Mouse (Mus musculus) midbrain, embryonic 15.5 days (tissue): Measurements from ENCODE around the gene Tmem198. TPM values are rescaled to one million over a fixed set of nuclear protein-coding genes. Genes with fewer than 3 reads are reported as not detected.

Experiments
- ATAC-seq: fragments of 200-750 bp; cut with Nextera tagmentation; replicated peaks from 2 replicates; pipeline ENCODE4 v1.8.0; 2017; ENCODE audit warnings: moderate TSS enrichment
- H3K27ac ChIP-seq: fragments of 300-500 bp; sonication (generic); 2 replicates; pipeline ENCODE4 v1.5.1; 2015; ENCODE audit warnings: mild to moderate bottlenecking, inconsistent platforms
- H3K27me3 ChIP-seq: fragments of 300-500 bp; sonication (generic); replicated peaks from 2 replicates; pipeline ENCODE4 v1.6.1; 2015; ENCODE audit warnings: inconsistent platforms
- H3K36me3 ChIP-seq: fragments of 300-500 bp; sonication (generic); replicated peaks from 2 replicates; pipeline ENCODE4 v1.6.1; 2015; ENCODE audit warnings: inconsistent platforms
- H3K4me1 ChIP-seq: fragments of 300-500 bp; sonication (generic); 2 replicates; pipeline ENCODE4 v1.6.1; 2015; ENCODE audit warnings: inconsistent platforms
- H3K4me2 ChIP-seq: fragments of 300-500 bp; sonication (generic); 2 replicates; pipeline ENCODE4 v1.6.1; 2015; ENCODE audit warnings: inconsistent platforms, mild to moderate bottlenecking, moderate library complexity
- H3K4me3 ChIP-seq: fragments of 300-500 bp; sonication (generic); 2 replicates; pipeline ENCODE4 v1.5.1; 2015; ENCODE audit warnings: mild to moderate bottlenecking, inconsistent platforms
- H3K9ac ChIP-seq: fragments of 300-500 bp; sonication (generic); 2 replicates; pipeline ENCODE4 v1.6.1; 2015; ENCODE audit warnings: mild to moderate bottlenecking, inconsistent platforms
- H3K9me3 ChIP-seq: fragments of 300-500 bp; sonication (generic); 2 replicates; pipeline ENCODE4 v1.6.1; 2016; ENCODE audit warnings: inconsistent platforms
- WGBS: fragments of 180-500 bp; shearing (Covaris S2); methylation state at CpG from one replicate; pipeline ENCODE4 v1.1.7; 2015; ENCODE audit warnings: mixed read lengths; 5-methylcytosine and 5-hydroxymethylcytosine counted together
- polyA plus RNA-seq: library from polyadenylated mRNA; unstranded; fragments of >200 nt; fragmentation: Nextera tagmentation; extraction: Ambion mirVana; gene quantifications from 2 replicates; pipeline ENCODE4 v1.2.1, GENCODE M21; 2015

Gene Tmem198
- polyA plus RNA-seq, 1 experiment from 2014 or later: 60.0 TPM

DNA sequence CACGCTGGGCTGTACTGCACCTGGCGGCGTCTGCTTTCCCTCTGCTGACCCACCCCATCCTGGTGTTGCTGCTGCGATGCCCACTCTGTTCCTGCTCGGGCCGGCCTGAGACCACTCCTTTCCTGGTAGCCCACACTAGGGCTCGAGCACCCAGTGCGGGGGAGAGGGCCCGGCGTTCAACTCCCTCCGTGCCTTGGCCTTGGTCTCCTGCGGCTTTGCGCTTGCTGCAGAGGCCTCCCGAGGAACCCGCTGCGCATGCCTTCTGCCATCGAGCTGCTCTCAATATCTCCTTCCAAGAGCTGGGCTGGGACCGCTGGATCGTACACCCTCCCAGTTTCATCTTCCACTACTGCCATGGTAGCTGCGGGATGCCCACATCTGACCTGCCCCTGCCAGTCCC lies 30.3 kb downstream of the Tmem198 start:
- Histone ChIP-seq H3K4me3 (no peak overlapping the region), H3K27me3 (peaks cover 5% of the 10 kb centered on the region; the same call in 1 of the 2 replicates), H3K9me3 (no peaks in the 10 kb centered on the region), H3K9ac (no peak overlapping the region), H3K4me2 (no peak overlapping the region), H3K4me1 (peaks cover 16% of the 10 kb centered on the region), H3K27ac (no peak overlapping the region), H3K36me3 (no peaks in the 10 kb centered on the region)
- no peak for ATAC-seq
- 49% methylated on average over 20 of the region's 20 CpGs for WGBS

DNA sequence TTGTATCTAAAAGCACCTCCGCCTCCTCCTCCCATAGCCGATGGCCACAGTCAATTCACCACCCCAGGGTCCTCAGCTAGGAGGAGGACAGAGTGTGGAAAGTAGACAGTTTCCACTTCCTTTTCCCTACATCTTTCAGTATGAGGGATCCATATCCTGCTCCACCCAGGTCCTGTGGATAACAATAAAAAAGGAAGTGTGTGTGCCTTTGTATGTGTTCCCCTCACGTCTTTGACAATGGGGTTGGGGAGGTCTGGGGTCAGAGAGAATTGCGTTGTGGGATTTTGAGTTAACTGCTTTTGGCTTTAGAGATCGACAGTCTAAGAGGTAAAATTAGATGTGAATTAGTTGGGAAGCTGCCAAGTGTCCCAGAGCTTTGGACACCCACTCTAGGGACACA lies 30.8 kb downstream of the Tmem198 start:
- Histone ChIP-seq H3K9ac (no peak overlapping the region), H3K4me2 (no peak overlapping the region), H3K36me3 (no peaks in the 10 kb centered on the region), H3K27ac (no peak overlapping the region), H3K4me3 (no peak overlapping the region), H3K27me3 (peaks cover 5% of the 10 kb centered on the region; the same call in 1 of the 2 replicates), H3K4me1 (peaks cover 11% of the 10 kb centered on the region), H3K9me3 (no peaks in the 10 kb centered on the region)
- ATAC-seq: no peak
- WGBS: 78% methylated on average over 5 of the region's 5 CpGs

DNA sequence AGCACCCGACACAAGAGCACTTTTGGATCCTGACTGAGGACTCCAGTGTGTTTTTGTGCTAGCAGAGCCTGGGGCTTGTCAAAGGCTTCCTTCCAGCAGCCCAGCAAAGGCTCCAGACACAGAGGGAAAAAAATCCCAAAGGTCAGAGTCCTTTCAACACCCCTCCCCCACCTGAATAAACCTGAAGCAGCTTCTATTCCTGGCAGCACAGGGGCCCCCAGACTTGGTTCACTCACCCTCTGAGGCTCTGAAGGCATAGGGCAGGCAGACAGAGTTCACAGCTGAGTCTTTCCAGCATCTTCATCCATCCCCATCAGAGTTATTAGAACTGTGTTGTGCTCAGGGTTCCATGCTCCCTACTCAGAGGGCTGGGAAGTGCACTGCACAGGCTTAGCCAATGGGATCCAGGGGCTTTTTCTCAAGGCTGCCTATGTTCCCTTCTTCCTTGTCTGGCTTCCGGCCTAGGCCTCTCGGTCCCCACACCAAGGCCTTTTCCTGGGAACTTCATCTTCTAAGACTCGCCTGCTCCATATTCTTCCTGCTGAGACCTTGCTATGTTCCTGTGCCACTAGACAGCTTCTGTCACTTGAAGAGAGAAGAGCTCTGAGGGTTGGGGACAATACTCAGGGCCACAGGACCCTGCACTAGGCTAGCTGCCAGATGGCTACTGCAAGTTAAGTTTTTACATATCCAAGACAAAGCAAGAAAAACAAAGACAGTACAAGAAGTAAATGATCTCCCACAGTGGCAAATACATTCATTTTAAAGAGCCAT lies 32.3 kb downstream of the Tmem198 start:
- Histone ChIP-seq H3K4me2 (no peak overlapping the region), H3K4me3 (no peak overlapping the region), H3K36me3 (no peaks in the 10 kb centered on the region), H3K4me1 (peaks cover 6% of the 10 kb centered on the region), H3K9me3 (no peaks in the 10 kb centered on the region), H3K27me3 (peaks cover 5% of the 10 kb centered on the region; the same call in 1 of the 2 replicates), H3K27ac (no peak overlapping the region), H3K9ac (no peak overlapping the region)
- ATAC-seq: no peak
- 56% methylated on average over 4 of the region's 4 CpGs for WGBS

DNA sequence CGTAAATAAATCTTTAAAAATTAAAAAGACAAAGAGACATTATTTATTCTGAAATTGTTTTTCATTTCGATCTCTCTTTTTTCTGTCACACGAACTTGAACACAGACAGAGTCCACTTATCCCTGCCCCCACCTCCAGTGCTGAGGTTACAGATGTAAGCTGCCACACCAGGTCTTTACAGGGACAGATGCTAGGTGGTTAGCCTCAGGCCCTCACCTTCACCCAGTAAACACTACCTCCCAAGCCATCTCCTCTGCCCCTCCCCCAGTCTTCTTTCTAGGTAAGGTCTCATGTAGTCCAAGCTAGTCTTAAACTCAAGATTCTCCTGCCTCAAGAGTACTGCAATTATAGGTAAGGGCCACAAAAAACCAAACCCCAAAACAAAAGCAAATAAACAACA lies 33.2 kb downstream of the Tmem198 start:
- no peak for ATAC-seq
- no peak overlapping the region for H3K4me2 ChIP-seq
- peaks cover 5% of the 10 kb centered on the region; the same call in 1 of the 2 replicates for H3K27me3 ChIP-seq
- H3K36me3 ChIP-seq: no peaks in the 10 kb centered on the region
- H3K27ac ChIP-seq: no peak overlapping the region
- 92% methylated on average over 3 of the region's 3 CpGs for WGBS
- no peaks in the 10 kb centered on the region for H3K4me1 ChIP-seq
- no peak overlapping the region for H3K9ac ChIP-seq
- H3K9me3 ChIP-seq: no peaks in the 10 kb centered on the region
- no peak overlapping the region for H3K4me3 ChIP-seq

DNA sequence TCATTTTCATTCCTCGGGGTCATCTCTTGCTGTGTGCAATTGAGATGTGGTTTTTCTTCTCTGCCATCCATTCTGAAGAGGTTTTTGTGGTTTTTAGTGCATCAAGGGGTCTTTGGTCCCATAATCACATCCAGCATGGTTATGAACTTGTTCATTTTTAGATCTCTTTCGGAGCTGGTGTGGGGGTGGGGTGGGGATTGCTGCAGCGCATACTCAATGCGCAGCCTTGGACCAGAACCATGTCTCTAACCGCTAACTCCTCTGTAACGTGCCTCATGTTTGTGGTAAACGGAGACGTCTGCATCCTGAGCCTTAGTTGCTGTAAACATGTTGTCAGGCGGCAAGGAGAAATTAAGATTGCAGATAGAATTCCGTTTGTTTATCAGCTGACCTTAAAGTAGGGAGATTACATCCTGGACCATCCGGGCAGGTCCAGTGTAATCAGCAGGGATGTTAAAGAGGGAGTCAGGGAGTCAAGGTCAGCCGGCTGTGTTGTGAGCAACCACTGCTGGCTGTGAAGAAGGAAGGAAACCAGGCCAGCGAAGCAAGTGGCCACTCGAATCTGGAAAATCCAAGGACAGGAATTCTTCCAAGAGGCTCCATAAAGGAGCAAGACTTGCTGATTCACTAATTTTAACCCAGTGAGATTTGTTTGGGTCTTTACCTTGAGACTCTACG lies 37.5 kb downstream of the Tmem198 start:
- 83% methylated on average over 15 of the region's 15 CpGs for WGBS
- H3K4me1 ChIP-seq: 0 out of 2 replicates have a peak, but pooled peaks cover 4% of the 10 kb centered on the region
- no peak overlapping the region for H3K4me3 ChIP-seq
- H3K4me2 ChIP-seq: no peak overlapping the region
- no peak for ATAC-seq
- no peak overlapping the region for H3K9ac ChIP-seq
- H3K9me3 ChIP-seq: no peaks in the 10 kb centered on the region
- H3K36me3 ChIP-seq: no peaks in the 10 kb centered on the region
- no peaks in the 10 kb centered on the region for H3K27me3 ChIP-seq
- H3K27ac ChIP-seq: no peak overlapping the region

DNA sequence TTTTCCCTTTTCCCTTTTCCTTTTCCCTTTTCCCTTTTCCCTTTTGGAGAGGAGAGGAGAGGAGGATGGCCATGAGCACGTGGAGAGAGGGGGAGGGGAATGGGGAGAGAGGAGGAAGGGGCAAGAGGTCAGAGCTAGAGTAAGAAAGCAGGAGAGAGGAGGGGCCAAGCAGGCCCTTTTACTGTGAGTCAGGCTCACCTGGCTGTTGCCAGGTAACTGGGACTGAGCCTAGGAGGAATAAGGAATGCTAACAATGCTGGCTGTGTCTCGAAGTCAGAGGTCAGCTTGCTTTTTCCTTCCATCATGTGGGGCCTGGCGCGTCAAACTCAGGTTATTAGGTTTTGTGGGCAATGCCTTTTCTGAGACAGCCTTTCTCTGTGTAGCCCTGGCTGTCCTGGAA lies 38.7 kb downstream of the Tmem198 start:
- 50% methylated on average over 4 of the region's 4 CpGs for WGBS
- H3K36me3 ChIP-seq: no peaks in the 10 kb centered on the region
- no peak overlapping the region for H3K4me3 ChIP-seq
- no peak for ATAC-seq
- no peak overlapping the region for H3K4me2 ChIP-seq
- H3K27ac ChIP-seq: no peak overlapping the region
- no peak overlapping the region for H3K9ac ChIP-seq
- H3K9me3 ChIP-seq: no peaks in the 10 kb centered on the region
- peaks cover 13% of the 10 kb centered on the region for H3K4me1 ChIP-seq
- H3K27me3 ChIP-seq: no peaks in the 10 kb centered on the region

DNA sequence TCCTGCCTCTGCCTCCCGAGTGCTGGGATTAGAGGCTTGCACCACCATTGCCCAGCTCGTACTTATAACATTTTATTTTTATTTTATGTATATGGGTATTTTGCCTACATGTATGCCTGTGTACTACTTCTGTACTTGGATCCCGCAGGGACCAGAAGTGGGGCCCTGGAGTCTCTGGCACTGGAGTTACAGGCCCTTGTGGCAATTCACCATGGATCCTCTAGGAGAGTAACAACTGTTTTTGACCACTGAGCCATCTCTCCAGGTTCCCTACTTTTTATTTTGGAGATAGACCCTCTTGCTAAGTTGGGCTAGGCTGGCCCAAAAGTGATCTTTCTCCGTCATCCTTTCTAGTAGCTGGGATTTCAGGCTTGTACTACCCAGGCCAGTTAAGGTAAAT lies 39.1 kb downstream of the Tmem198 start:
- WGBS: 98% methylated on average over 4 of the region's 4 CpGs
- Histone ChIP-seq H3K9me3 (no peaks in the 10 kb centered on the region), H3K27me3 (no peaks in the 10 kb centered on the region), H3K9ac (no peak overlapping the region), H3K36me3 (no peaks in the 10 kb centered on the region), H3K4me2 (no peak overlapping the region), H3K27ac (no peak overlapping the region), H3K4me1 (peaks cover 13% of the 10 kb centered on the region), H3K4me3 (no peak overlapping the region)
- no peak for ATAC-seq

DNA sequence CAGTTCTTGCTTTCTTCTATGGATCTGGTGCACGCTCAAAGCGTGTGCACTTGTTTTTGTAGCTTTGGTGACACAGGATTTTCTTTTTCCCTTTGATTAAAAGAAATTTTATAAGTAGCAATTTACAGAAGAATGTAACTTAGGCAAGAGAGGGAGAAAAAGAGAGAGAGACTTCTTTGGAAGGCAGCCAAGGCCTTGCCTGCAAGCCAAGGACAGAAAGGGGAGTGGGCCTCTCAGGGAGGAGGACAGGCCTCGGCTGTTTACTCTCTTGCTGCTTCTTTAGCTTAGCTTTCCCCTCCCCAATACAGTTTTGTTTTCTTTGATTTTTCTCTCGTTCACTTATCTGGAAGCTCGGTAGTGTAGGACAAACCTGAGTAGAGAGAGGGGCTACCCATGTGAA lies 40.2 kb downstream of the Tmem198 start:
- no peak overlapping the region for H3K27ac ChIP-seq
- 77% methylated on average over 5 of the region's 5 CpGs for WGBS

DNA sequence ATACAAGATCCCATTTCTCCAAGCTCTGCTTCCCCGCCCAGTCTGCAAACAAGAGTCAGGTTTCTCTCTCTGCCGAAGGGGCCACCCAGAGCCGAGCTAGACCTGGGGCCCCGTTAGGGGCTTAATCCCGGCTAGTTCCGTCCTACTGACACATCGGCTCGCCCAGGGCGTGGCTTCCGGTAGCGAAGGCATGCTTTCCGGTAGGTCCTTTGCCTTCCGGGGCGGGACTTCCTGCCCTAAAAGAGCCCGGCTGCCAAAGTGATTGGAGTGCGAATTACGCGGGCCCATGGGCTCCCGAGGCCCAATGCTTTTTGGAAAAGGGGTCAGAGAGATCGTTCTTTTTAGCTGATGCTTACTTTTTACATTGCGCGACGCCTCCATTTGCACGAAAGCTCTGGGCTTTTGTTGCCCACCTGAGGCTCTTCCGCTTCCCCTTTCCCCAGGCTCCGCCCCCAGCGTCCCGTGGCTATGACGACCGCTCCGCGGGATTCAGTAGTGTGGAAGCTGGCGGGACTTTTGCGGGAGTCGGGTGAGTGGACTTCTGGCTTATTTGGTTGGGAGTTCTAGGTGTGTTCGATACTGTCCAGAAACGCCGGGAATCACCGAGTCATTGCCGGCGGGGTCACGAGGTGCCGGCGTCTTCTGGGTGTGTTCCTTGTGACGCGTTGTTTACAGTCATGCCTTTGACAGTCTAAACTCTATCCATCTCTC lies 42.1 kb downstream of the Tmem198 start, which contains the start of gene Stk11ip:
TSS of gene Stk11ip (plus strand) at position 209 of the 711 bp plus-strand sequence.
- peak; percentile 97 for ATAC-seq
- H3K9me3 ChIP-seq: no peaks in the 10 kb centered on the region
- H3K27ac ChIP-seq: peak within 1 kb of the TSS; percentile 89
- under 1% methylated on average over 46 of the region's 46 CpGs for WGBS
- peaks cover 13% of the 10 kb centered on the region for H3K4me1 ChIP-seq
- H3K27me3 ChIP-seq: no peaks in the 10 kb centered on the region
- H3K36me3 ChIP-seq: 0 out of 2 replicates have a peak, but pooled peaks cover 4% of the 10 kb centered on the region
- H3K4me3 ChIP-seq: peak within 1 kb of the TSS; percentile 83
- H3K9ac ChIP-seq: peak within 1 kb of the TSS; percentile 51
- peak within 1 kb of the TSS; percentile 77 for H3K4me2 ChIP-seq

More for the DNA sequence above, 40.2 kb downstream of the Tmem198 start:
- H3K4me3 ChIP-seq: no peak overlapping the region
- H3K9ac ChIP-seq: no peak overlapping the region
- no peaks in the 10 kb centered on the region for H3K27me3 ChIP-seq
- no peak for ATAC-seq
- H3K4me1 ChIP-seq: peaks cover 13% of the 10 kb centered on the region
- no peaks in the 10 kb centered on the region for H3K36me3 ChIP-seq
- H3K9me3 ChIP-seq: no peaks in the 10 kb centered on the region
- H3K4me2 ChIP-seq: no peak overlapping the region

DNA sequence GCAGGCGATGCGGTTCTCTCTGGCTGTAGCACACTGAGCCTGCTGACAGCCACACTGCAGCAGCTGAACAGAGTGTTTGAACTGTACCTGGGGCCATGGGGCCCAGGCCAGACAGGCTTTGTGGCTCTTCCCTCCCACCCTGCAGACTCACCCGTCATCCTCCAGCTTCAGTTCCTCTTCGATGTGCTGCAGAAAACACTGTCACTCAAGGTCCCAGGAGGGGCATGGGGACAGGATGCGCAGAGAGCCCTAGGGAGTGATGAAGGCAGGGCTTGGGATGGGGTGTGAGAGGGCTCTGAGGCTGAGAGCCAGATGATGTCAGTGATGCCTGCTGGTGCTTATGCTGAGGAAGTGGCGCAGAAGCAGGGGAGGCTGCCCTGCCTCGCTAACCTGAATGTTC lies 45.3 kb downstream of the Tmem198 start:
- no peak for ATAC-seq

DNA sequence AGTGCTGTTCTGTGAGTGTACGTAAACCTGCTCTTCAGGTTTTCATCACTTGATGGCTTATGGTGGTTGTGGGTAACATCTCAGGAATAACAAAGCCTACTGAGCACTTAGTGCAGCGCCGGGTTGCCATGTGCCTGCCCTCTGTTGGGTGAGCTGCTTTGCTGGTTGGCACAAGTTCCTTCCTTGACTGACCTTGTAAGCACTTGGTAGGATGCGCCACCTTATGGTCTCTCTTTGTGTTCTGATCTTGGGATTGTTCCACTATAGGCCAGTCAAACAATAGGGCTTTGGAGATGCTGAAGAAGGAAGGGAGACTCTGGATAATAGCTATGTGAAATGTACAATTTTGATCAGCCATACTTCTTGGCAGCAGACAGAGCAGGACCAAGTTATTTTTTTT lies 51.2 kb downstream of the Tmem198 start:
- Histone ChIP-seq H3K27me3 (no peaks in the 10 kb centered on the region), H3K36me3 (peaks cover 19% of the 10 kb centered on the region), H3K9me3 (no peaks in the 10 kb centered on the region), H3K4me3 (no peak overlapping the region), H3K27ac (no peak overlapping the region), H3K9ac (no peak overlapping the region), H3K4me1 (no peaks in the 10 kb centered on the region), H3K4me2 (no peak overlapping the region)
- 82% methylated on average over 4 of the region's 4 CpGs for WGBS
- ATAC-seq: no peak

More for the DNA sequence above, 45.3 kb downstream of the Tmem198 start:
- Histone ChIP-seq H3K36me3 (peaks cover 10% of the 10 kb centered on the region; the same call in 1 of the 2 replicates), H3K4me2 (no peak overlapping the region), H3K4me1 (peaks cover 13% of the 10 kb centered on the region), H3K27ac (no peak overlapping the region), H3K9ac (no peak overlapping the region), H3K27me3 (no peaks in the 10 kb centered on the region), H3K9me3 (no peaks in the 10 kb centered on the region), H3K4me3 (no peak overlapping the region)
- 87% methylated on average over 7 of the region's 7 CpGs for WGBS
